Mouse (Mus musculus) intestine, embryonic 16.5 days (tissue): ENCODE results near the gene Fbxl19. TPM values are rescaled to one million over a fixed set of nuclear protein-coding genes. Genes with fewer than 3 reads are reported as not detected.
A peak's percentile ranks its signal among the peaks of the same experiment; 100 is the strongest.

ENCODE experiments used
- ATAC-seq: fragments of 200-750 bp; cut with Nextera tagmentation; 2 replicates; pipeline ENCODE4 v1.8.0; 2017; ENCODE audit warnings: moderate TSS enrichment, moderate library complexity
- H3K27ac ChIP-seq: fragments of 300-500 bp; sonication (generic); 2 replicates; pipeline ENCODE4 v1.5.1; 2014; ENCODE audit warnings: mild to moderate bottlenecking, low read length
- H3K27me3 ChIP-seq: fragments of 300-500 bp; sonication (generic); replicated peaks from 2 replicates; pipeline ENCODE4 v1.6.1; 2014; ENCODE audit warnings: low read length, control low read depth, mixed read lengths; ENCODE audit not compliant: control insufficient read depth, insufficient read depth
- H3K36me3 ChIP-seq: fragments of 300-500 bp; sonication (generic); 2 replicates; pipeline ENCODE4 v1.6.1; 2014; ENCODE audit warnings: low read length, control low read depth; ENCODE audit not compliant: control insufficient read depth, insufficient read depth
- H3K4me1 ChIP-seq: fragments of 300-500 bp; sonication (generic); 2 replicates; pipeline ENCODE4 v1.6.1; 2014; ENCODE audit warnings: low read length, control low read depth, mixed read lengths; ENCODE audit not compliant: control insufficient read depth, insufficient read depth
- H3K4me2 ChIP-seq: fragments of 300-500 bp; sonication (generic); 2 replicates; pipeline ENCODE4 v1.6.1; 2014; ENCODE audit warnings: low read depth, low read length, control low read depth
- H3K4me3 ChIP-seq: fragments of 300-500 bp; sonication (generic); 2 replicates; pipeline ENCODE4 v1.5.1; 2014; ENCODE audit warnings: mild to moderate bottlenecking, low read length
- H3K9ac ChIP-seq: fragments of 300-500 bp; sonication (generic); 2 replicates; pipeline ENCODE4 v1.6.1; 2014; ENCODE audit warnings: low read depth, low read length
- H3K9me3 ChIP-seq: fragments of 300-500 bp; sonication (generic); 2 replicates; pipeline ENCODE4 v1.6.1; 2016; ENCODE audit warnings: low read length, control low read depth; ENCODE audit not compliant: control insufficient read depth
- WGBS: fragments of 180-500 bp; shearing (Covaris S2); extraction: QIAGEN DNeasy Blood & Tissue Kit; methylation state at CpG from one replicate; pipeline ENCODE4 v1.1.7; 2014; 5-methylcytosine and 5-hydroxymethylcytosine counted together
- polyA plus RNA-seq: library from polyadenylated mRNA; unstranded; fragments of >200 nt; fragmentation: Nextera tagmentation; extraction: Ambion mirVana; gene quantifications from 2 replicates; pipeline ENCODE4 v1.2.1, GENCODE M21; 2015

Fbxl19 gene
- polyA plus RNA-seq, 1 experiment from 2014 or later: 1.9 TPM

GRCm38 (mm10) chr7:127708207-127709078 is 35.9 kb upstream of the Fbxl19 start, which contains the start of gene Bcl7c:
Bcl7c (minus strand) TSS chr7:127708933.
- ATAC-seq: peak; percentile 89
- H3K36me3 ChIP-seq: peaks cover 4% of the 10 kb centered on the region; the same call in 1 of the 2 replicates
- WGBS: under 1% methylated on average over 83 of the region's 90 CpGs
- H3K27me3 ChIP-seq: no peaks in the 10 kb centered on the region
- peak within 1 kb of the TSS; percentile 79 for H3K4me2 ChIP-seq
- H3K27ac ChIP-seq: peak within 1 kb of the TSS; percentile 97
- peak within 1 kb of the TSS; percentile 74 for H3K4me3 ChIP-seq
- H3K9me3 ChIP-seq: no peaks in the 10 kb centered on the region
- H3K9ac ChIP-seq: peak within 1 kb of the TSS; percentile 83
- peaks cover 33% of the 10 kb centered on the region for H3K4me1 ChIP-seq

GRCm38 (mm10) chr7:127709261-127709979 is 34.9 kb upstream of the Fbxl19 start:
- Histone ChIP-seq H3K9me3 (no peaks in the 10 kb centered on the region), H3K27ac (peak overlapping the region; percentile 97; the same call in 1 of the 2 replicates), H3K9ac (peak overlapping the region; percentile 83; the same call in 1 of the 2 replicates), H3K4me1 (peaks cover 36% of the 10 kb centered on the region), H3K36me3 (no peaks in the 10 kb centered on the region), H3K4me2 (peak overlapping the region; percentile 79), H3K4me3 (peak overlapping the region; percentile 74), H3K27me3 (no peaks in the 10 kb centered on the region)
- no peak for ATAC-seq
- WGBS: 74% methylated on average over 5 of the region's 5 CpGs

GRCm38 (mm10) chr7:127711031-127711430 is 33.3 kb upstream of the Fbxl19 start:
- H3K27ac ChIP-seq: no peak overlapping the region

GRCm38 (mm10) chr7:127711456-127711855 is 32.9 kb upstream of the Fbxl19 start:
- Histone ChIP-seq H3K4me3 (no peak overlapping the region), H3K9me3 (no peaks in the 10 kb centered on the region), H3K36me3 (peaks cover 3% of the 10 kb centered on the region; the same call in 1 of the 2 replicates), H3K4me2 (no peak overlapping the region), H3K9ac (no peak overlapping the region), H3K27me3 (no peaks in the 10 kb centered on the region), H3K4me1 (peaks cover 36% of the 10 kb centered on the region), H3K27ac (no peak overlapping the region)
- ATAC-seq: no peak
- 69% methylated on average over 3 of the region's 3 CpGs for WGBS

More at GRCm38 (mm10) chr7:127711031-127711430, 33.3 kb upstream of the Fbxl19 start:
- no peak for ATAC-seq
- no peaks in the 10 kb centered on the region for H3K27me3 ChIP-seq
- no peaks in the 10 kb centered on the region for H3K9me3 ChIP-seq
- peaks cover 3% of the 10 kb centered on the region; the same call in 1 of the 2 replicates for H3K36me3 ChIP-seq
- H3K4me3 ChIP-seq: no peak overlapping the region
- no peak overlapping the region for H3K4me2 ChIP-seq
- H3K9ac ChIP-seq: no peak overlapping the region
- H3K4me1 ChIP-seq: peaks cover 36% of the 10 kb centered on the region
- 79% methylated on average over 3 of the region's 3 CpGs for WGBS

GRCm38 (mm10) chr7:127712461-127713385 is 31.6 kb upstream of the Fbxl19 start, which contains the start of gene Ctf1:
Ctf1 (plus strand) TSS chr7:127712736.
- peak within 1 kb of the TSS; percentile 49 for H3K4me3 ChIP-seq
- peak; percentile 37 for ATAC-seq
- WGBS: 2% methylated on average over 28 of the region's 28 CpGs
- peaks cover 3% of the 10 kb centered on the region; the same call in 1 of the 2 replicates for H3K36me3 ChIP-seq
- no peaks in the 10 kb centered on the region for H3K27me3 ChIP-seq
- no peaks in the 10 kb centered on the region for H3K9me3 ChIP-seq
- peak within 1 kb of the TSS; percentile 95 for H3K27ac ChIP-seq
- H3K4me1 ChIP-seq: peaks cover 36% of the 10 kb centered on the region
- peak within 1 kb of the TSS; percentile 71 for H3K9ac ChIP-seq
- H3K4me2 ChIP-seq: peak within 1 kb of the TSS; percentile 62

- no peak overlapping the region for H3K4me2 ChIP-seq
- WGBS: 84% methylated on average over 4 of the region's 4 CpGs
Observed at GRCm38 (mm10) chr7:127714816-127715215, 29.5 kb upstream of the Fbxl19 start.

GRCm38 (mm10) chr7:127716992-127717391 is 27.4 kb upstream of the Fbxl19 start:
- Histone ChIP-seq H3K4me3 (peak overlapping the region; percentile 42), H3K4me1 (peaks cover 19% of the 10 kb centered on the region), H3K27me3 (no peaks in the 10 kb centered on the region), H3K27ac (no peak overlapping the region), H3K4me2 (peak overlapping the region; percentile 76), H3K9ac (peak overlapping the region; percentile 68), H3K9me3 (no peaks in the 10 kb centered on the region), H3K36me3 (peaks cover 3% of the 10 kb centered on the region; the same call in 1 of the 2 replicates)
- 3% methylated on average over 39 of the region's 41 CpGs for whole genome bisulfite sequencing
- peak; percentile 64 for ATAC-seq

More at GRCm38 (mm10) chr7:127714816-127715215, 29.5 kb upstream of the Fbxl19 start:
- H3K27me3 ChIP-seq: no peaks in the 10 kb centered on the region
- H3K4me1 ChIP-seq: peaks cover 26% of the 10 kb centered on the region
- H3K9ac ChIP-seq: no peak overlapping the region
- ATAC-seq: no peak
- peaks cover 3% of the 10 kb centered on the region; the same call in 1 of the 2 replicates for H3K36me3 ChIP-seq
- H3K27ac ChIP-seq: no peak overlapping the region
- no peaks in the 10 kb centered on the region for H3K9me3 ChIP-seq
- H3K4me3 ChIP-seq: no peak overlapping the region

- H3K27me3 ChIP-seq: no peaks in the 10 kb centered on the region
- H3K4me2 ChIP-seq: no peak overlapping the region
- H3K27ac ChIP-seq: no peak overlapping the region
- no peak for ATAC-seq
- no peak overlapping the region for H3K9ac ChIP-seq
- H3K36me3 ChIP-seq: peaks cover 3% of the 10 kb centered on the region; the same call in 1 of the 2 replicates
- 89% methylated on average over 6 of the region's 6 CpGs for WGBS
- H3K4me3 ChIP-seq: no peak overlapping the region
- no peaks in the 10 kb centered on the region for H3K9me3 ChIP-seq
- H3K4me1 ChIP-seq: peaks cover 6% of the 10 kb centered on the region
Observed at GRCm38 (mm10) chr7:127718339-127718738, 26.0 kb upstream of the Fbxl19 start.
